Mouse (Mus musculus): ENCODE measurements around the gene Tac2.

The Tac2 gene

GRCm38 (mm10) chr10:127725136-127725535 lies 858 bp downstream of the Tac2 start:
- DNase-seq (ENCODE audit: low spot score): no peak

GRCm38 (mm10) chr10:127728437-127728836 lies 4.2 kb downstream of the Tac2 start:
- no peak for DNase-seq (ENCODE audit: low spot score)

DNA sequence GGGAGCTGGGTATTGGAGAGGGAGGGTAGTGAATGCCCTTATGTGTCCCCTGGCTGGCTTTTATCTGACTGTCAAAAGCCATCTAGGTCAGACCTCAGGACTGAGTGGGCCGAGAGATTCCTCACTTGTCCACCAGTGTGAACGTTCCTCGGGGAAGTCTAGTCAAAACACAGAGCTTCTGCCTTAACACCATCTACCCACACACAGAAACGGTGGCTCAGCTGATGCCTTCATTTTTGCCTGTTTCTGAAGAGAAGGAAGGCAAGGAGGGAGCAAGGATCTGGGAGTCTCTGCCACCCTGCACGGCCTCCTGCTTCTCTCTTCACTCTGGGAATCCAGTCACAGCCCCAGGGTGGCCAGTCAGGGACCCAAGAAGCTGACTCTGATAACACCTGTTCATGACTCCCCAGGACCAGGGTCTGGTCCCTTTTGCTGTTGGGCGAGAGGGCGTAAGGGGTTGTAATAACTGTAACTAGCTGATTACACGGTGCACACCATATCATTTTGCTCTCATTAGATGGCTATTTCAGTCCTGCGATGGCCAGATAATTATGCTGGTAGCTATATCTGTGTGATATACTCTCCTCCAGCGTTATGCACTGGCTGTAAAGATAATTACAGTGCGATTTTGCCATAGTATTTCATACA lies 6.1 kb downstream of the Tac2 start:
- no peak for DNase-seq (ENCODE audit: low spot score)

DNA sequence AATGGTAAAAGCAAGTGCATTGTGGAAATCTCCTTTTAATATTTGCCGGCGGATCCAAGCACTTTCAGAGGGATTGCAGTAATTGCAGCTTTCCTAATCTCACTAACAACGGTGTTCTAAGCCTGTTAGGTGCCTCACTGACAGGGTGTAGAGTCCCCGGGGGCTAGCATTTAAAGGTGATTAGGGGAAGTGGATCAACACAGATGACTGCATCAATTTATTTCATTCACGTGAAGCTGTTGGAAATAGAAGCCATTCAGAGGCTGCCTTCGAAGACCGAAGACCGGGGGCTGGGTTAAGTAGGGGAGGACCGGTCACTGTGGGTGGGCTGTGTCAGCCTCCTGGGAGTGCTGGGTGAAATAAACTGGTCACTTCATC lies 6.6 kb downstream of the Tac2 start:
- no peak for DNase-seq (ENCODE audit: low spot score)

- DNase-seq (ENCODE audit: low spot score): no peak
Observed at GRCm38 (mm10) chr10:127731397-127731796, 7.1 kb downstream of the Tac2 start.

GRCm38 (mm10) chr10:127734434-127734833 lies 10.2 kb downstream of the Tac2 start:
- DNase-seq (ENCODE audit: low spot score): no peak

DNA sequence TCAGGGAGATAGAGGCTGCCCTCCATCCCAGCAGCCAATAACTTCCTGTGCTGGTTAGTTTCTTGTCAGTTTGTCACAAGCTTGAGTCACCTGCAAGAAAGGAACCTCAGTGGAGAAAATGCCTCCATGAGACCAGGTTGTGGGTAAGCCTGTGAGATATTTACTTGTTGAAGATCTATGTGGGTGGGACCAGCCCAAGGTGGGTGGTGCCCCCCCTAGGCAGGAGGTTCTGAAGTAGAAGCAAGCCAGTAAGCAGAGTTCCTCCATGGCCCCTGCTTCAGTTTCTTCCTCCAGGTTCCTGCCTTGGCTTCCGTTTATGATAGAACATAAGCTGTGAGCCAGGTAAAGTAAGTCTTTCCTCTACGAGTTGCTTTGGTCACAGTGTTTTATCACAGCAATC lies 12.0 kb downstream of the Tac2 start:
- DNase-seq (ENCODE audit: low spot score): no peak

DNA sequence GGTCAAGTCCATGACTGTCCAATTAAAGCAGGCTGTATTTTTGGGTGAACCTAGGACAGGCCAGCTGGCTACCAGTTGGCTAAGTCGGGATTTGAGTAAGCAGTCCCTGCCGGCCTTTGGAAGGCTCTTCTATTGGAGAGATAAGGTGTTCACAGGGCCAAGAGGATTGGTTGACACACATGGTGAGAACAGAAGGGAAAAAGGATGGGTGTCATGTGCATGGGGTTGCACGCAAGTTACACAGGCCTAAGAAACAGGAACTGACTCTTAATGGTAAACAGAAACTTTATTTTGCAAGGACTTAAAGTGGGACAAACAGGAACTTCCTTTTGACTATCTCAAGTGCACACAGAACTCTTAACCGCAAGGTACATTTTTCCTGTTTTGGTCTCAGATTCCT lies 12.6 kb downstream of the Tac2 start:
- DNase-seq (ENCODE audit: low spot score): no peak

DNA sequence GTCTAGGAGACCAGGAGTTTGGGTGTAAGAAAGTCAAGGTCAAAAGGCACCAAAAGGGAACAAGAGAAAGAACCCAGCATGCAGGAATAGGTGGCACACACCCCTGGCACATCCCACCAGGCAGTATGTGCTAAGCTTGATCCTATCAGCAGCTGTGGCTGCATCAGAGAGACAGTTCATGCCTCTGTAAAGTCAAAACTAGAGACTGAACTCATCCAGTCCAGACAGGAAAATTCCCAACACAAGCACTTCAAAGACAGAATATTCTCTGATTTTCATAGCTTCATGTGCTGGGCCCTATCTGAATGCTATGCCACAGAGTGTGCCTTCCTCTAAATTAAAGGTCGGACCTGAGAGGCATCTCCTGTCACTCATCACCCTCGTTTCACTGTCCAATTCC lies 13.3 kb downstream of the Tac2 start:
- no peak for DNase-seq (ENCODE audit: low spot score)

GRCm38 (mm10) chr10:127738151-127738882 lies 14.0 kb downstream of the Tac2 start:
- no peak for DNase-seq (ENCODE audit: low spot score)

GRCm38 (mm10) chr10:127739083-127739660 lies 14.9 kb downstream of the Tac2 start, which contains the start of gene Zbtb39:
Gene Zbtb39 (plus strand): TSS chr10:127739538.
- peak; percentile 87 for DNase-seq (ENCODE audit: low spot score)

DNA sequence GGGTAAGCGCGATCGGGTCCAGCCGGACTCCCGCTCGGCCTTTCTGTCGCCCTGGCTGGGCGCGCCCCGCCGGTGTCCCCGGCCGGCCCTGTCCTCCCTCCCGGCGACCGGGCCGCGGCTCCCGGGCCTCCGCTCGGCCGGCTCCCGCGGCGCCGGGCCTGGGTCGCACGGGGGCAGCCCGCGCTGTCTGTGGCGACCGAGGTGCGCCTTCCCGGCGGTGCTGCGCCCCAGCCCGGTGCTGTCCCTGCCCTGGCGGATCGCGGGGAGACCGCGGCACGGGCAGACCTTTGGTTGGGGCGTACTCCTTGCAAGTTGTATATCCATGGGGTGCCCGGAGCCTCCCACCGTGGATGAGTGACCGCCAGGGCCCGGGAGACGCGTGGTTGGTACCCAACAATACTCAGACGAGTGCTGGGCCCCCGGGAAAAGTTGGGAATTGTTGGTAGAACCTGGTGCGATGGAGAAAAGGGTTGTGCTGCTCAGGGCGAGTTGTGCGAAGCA lies 15.4 kb downstream of the Tac2 start:
- no peak for DNase-seq (ENCODE audit: low spot score)

DNA sequence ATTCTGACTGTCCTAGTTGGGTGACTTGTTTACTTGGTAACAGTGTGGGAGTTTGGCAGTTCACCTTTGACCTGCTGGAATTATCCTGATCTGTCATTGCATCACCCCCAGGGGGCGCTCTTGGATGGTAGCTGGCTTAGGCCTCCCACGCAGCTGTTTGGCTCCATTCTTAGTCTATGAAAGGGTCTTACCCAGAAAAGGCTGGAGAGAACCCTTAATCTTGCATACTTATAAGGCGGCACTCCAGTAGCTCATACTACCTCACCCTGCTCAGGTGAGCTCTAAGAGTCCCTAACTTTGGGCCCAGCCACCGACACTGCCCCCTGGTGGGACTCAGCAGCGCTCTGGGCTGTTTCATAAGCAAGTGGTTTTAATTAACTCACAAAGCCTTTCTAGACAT lies 20.4 kb downstream of the Tac2 start:
- DNase-seq (ENCODE audit: low spot score): peak; percentile 43

GRCm38 (mm10) chr10:127745886-127746285 lies 21.6 kb downstream of the Tac2 start:
- no peak for DNase-seq (ENCODE audit: low spot score)

GRCm38 (mm10) chr10:127747254-127747653 lies 23.0 kb downstream of the Tac2 start:
- DNase-seq (ENCODE audit: low spot score): no peak

DNA sequence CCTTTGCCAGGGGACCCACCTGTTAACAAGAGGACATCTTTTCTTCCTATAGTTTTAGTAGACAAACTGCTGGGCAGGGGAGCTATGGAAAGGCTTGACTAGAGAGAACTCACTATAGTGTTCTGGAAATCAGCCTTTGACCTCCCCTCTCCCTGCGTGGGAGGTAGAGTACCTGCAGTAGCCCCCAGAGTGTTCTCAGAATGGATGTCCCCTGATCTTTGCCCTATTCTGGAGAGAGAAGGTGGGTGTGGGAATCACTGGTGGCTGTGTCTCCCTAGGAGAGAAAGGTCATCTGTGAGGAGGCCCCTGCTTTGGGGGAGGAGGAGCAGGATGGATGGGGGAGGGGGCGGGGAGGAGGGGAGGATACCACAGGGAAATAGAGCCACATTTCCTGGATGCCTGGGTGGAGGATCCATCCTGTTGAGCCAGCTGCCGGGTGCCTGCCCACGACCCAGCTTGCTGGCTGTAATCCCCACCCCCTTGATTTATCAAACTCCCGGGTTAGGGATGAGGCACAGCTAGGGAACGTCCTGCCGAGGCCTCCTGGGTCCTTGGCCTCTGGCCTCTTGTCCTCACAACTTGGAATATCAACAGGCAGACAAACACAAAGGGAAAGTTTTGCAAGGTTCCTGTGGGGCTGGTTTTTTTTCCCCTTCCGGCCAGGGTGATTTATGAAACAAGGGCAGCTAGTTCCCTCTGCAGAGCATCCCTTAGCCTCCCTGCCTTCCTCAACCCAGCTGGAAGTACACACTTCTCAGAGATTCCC lies 24.8 kb downstream of the Tac2 start:
- peak; percentile 51 for DNase-seq (ENCODE audit: low spot score)

- no peak for DNase-seq (ENCODE audit: low spot score)
Observed at GRCm38 (mm10) chr10:127750136-127750777, 26.0 kb downstream of the Tac2 start.

DNA sequence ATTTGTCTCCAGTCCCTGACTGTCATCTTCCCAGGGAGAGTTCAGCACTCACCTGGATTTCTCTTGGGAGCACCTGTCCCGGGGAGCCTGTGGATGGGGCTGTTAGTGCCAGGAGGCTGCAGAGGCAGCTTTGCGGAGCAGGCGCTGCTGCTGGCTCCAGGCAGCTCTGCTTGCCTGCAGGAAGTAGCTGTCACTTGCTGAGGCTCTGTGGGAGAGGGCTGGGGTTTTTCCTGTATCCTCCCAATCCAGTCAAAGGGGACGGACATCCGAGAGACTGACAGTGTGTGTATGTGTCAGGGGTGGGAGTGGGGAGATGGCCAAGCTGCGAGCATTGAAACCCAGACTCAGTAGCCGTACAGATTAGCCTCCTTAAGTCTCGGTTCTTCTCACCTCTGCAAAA lies 27.3 kb downstream of the Tac2 start, which contains the start of gene Gpr182:
TSS of gene Gpr182 (minus strand) at position 185 of the 400 bp plus-strand sequence.
- no peak for DNase-seq (ENCODE audit: low spot score)

- no peak for DNase-seq (ENCODE audit: low spot score)
Observed at GRCm38 (mm10) chr10:127754566-127755166, 30.4 kb downstream of the Tac2 start.

DNA sequence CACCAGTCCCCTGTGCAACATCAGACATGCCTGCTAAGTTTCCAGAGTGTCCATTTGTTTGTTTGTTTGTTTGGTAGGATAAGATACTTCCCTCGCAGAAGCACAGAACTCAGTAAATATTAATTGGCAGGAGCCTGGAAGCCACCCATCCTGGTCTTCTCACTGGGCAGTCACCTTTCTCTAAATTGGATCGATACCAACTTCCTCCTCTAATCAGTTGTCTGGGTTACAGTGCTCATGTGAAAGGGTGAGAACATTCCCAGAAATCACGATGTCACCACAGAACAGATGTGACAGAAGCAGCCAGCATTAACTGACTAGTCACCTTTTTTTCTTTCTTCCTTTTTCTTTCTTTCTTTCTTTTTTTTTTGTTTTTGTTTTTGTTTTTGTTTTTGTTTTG lies 31.0 kb downstream of the Tac2 start:
- no peak for DNase-seq (ENCODE audit: low spot score)

DNA sequence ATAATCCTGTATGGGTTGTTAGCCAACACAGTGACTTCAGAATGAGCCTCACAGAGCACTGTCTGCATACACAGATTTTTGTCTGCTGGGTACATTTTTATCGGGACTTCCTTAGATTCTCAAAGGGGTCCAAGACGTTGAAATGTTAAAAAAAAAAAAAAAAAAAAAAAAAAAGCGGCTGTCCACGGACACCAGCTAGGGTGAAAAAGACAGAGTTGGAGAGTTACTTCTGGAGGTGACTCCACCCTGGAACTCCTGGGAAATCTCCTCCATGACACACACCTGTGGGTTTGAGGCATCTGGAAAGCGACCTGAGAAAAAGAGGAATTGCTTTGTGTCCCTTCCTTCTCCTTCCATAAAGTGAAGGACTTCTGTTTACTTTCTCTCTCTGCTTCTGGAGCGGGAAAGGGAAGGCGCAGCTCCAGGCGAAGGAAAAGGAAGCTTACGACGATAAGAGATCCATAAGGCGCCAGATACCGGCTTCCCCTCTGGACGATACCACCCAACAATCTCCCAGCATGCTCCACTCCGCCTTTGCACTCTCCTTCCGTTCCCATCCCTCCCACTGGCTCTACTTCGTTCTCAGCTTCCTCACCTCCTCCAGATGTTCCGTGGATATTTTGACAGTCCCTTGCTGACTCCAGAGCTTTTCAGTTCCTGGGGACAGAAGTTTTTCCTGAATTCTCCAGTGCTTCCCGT lies 31.6 kb downstream of the Tac2 start:
- no peak for DNase-seq (ENCODE audit: low spot score)
